Mouse (Mus musculus): ENCODE measurements around the gene Bbs9. TPM values are rescaled to one million over a fixed set of nuclear protein-coding genes. Genes with fewer than 3 reads are reported as not detected.

Bbs9 gene
- total RNA-seq, 2 experiments from 2014 or later, result 27.7 to 29.5 TPM

DNA sequence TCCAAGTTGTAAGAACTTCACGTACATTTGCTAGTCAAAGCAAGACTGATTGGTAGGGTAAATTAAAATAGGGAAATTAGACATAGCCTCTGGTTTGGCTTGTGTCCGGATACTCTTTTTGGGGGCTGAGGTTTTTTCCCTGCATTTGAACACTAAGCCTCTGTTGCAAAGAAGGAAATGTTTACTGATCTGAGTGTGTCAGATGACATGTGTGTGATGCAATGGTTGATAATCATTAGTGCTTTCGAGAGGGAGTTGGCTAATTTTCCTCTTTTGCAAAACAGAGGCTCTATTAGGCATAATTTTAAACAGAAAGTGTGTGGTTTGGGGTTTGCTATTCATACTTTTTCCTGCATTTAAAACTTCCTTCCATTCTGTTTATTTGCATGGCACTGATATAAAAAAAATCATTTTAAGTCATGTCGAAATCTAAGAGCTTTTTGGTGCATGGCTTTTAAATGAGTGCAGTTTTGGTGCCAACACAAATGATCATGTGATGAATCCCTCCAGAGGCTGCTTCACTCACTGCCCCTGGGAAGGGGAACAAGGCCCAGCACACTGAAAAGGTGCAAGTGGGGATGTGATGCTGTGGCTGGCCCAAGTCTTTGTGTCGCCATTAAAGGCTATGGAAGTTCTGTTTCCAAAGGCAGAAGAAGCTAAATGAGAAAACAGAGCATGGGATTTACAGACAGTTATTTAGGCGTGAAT lies 211.4 kb downstream of the Bbs9 start:
- no peak overlapping the region for H3K27ac ChIP-seq
- TF ChIP-seq CTCF (IDR thresholded peaks at IDR 0.05), result no peak
- no peak for DNase-seq (ENCODE audit: extremely low spot score in 1 of 2, low spot score in 2 of 2)
- intact Hi-C loops (cut with DNase I), result no loop called here
- no peak overlapping the region for H3K4me3 ChIP-seq

DNA sequence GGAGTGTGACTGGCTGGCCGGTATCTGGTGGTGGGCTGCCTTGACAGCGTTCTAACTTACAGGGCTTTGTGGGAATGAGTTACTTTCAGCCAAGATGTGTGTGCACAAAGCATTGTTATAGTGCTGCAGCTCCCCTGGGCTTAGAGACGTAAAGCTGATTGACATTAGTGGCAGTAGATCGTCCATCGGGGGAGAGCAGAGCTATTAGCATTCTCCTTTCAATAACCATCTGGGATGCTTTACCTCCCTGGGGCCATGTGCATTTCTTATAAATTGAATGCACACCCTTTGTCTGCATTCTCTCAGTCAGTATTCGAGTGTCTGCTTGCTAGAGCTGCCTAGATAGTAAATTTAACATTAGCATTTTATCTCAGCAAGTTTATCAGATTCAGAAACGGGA lies 214.7 kb downstream of the Bbs9 start:
- intact Hi-C loops (cut with DNase I), result no loop called here
- DNase-seq (ENCODE audit: extremely low spot score in 1 of 2, low spot score in 2 of 2), result no peak
- no peak for TF ChIP-seq CTCF (IDR thresholded peaks at IDR 0.05)

DNA sequence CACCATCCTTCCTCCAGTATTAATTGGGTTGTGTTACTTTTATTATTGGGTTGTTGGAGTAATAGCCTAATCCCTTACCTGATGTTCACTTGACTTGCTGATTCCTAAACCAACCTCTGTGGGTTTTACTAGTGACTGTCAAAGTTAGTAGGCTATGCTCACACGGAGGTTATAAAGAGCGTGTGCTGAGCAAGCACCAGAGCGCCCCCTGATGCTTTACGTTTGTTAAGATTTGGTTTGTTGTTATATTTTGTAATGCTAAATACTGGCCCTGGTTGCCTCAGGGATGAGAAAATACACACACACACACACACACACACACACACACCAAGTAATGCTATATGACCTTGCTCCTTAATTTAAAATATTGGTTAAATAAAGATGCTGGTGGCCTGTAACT lies 219.9 kb downstream of the Bbs9 start:
- no peak for DNase-seq (ENCODE audit: extremely low spot score in 1 of 2, low spot score in 2 of 2)
- TF ChIP-seq CTCF (IDR thresholded peaks at IDR 0.05), result no peak
- Histone ChIP-seq H3K27ac (no peak overlapping the region), H3K4me3 (no peak overlapping the region)
- intact Hi-C loops (cut with DNase I), result no loop called here

More for the DNA sequence above, 214.7 kb downstream of the Bbs9 start:
- Histone ChIP-seq H3K27ac (no peak overlapping the region), H3K4me3 (no peak overlapping the region)

DNA sequence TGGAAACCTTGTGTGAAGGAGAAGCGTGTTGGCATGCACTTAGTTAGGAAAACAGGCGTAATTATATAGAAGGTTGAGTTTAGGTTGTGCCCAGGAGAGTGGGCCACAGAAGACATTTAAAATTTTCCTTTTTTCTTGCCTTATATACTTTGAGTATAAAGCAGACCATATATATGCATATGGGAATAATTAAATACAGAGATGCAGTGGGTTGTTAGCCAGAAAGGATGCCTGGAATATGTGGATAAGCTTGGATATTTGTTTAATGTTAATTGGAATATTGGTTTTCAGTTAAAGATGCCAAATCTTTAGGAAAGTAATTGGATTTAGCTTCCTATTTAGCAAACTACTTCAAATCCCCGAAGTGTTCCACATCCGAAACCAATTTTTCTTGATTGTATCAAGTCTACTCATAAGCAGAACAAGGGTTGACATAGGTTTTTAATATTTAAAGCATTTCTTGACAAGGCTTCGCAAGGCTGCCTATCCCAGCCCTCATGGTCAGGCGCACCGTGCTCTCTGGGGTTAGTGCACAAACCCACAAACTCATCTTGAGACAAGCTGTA lies 221.4 kb downstream of the Bbs9 start:
- Histone ChIP-seq H3K27ac (no peak overlapping the region), H3K4me3 (no peak overlapping the region)
- no peak for TF ChIP-seq CTCF (IDR thresholded peaks at IDR 0.05)
- no peak for DNase-seq (ENCODE audit: extremely low spot score in 1 of 2, low spot score in 2 of 2)
- intact Hi-C loops (cut with DNase I), result no loop called here

DNA sequence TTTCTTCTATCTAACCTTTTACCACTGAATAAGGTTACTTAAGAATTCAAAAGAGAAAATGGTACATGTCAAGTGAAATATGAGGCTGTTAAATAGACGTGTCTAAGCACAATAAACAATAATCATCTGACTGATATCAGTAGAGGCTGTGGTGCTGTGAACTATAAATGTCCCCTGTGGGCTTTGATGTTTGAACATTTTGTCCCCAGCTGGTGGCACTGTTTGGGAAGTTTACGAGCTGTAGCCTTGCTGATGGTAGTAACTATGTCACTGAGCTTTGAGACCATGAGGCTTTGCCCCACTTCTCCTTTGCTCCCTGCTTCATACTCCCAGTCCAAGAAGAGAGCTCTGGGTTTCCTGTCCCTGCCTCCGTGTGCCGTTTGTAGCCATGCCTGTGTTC lies 222.3 kb downstream of the Bbs9 start:
- H3K4me3 ChIP-seq, result no peak overlapping the region
- DNase-seq (ENCODE audit: extremely low spot score in 1 of 2, low spot score in 2 of 2), result no peak
- peak; percentile 27 for TF ChIP-seq CTCF (IDR thresholded peaks at IDR 0.05)
- H3K27ac ChIP-seq, result no peak overlapping the region
- intact Hi-C loops (cut with DNase I), result no loop called here

DNA sequence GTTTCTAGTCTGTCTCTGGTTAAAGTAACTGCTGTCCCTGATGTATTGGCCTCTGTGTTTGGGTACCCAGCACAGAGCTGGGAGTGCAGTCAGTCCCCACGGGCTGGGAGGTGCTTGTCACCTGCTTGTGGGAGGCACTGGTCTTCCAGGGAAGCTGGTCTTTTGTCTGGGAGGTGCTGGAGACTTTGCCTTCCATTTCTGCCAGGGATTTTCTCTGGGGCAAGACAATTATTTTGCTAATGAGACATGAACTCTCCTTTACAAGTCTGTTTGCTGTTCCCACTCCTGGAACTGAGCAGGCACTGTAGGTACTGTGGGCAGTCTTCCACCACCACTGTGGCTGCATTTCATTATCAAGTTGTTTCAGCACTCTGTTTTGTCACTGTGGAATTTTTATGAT lies 223.0 kb downstream of the Bbs9 start:
- Histone ChIP-seq H3K27ac (no peak overlapping the region), H3K4me3 (no peak overlapping the region)
- intact Hi-C loops (cut with DNase I), result no loop called here
- no peak for TF ChIP-seq CTCF (IDR thresholded peaks at IDR 0.05)
- no peak for DNase-seq (ENCODE audit: extremely low spot score in 1 of 2, low spot score in 2 of 2)

DNA sequence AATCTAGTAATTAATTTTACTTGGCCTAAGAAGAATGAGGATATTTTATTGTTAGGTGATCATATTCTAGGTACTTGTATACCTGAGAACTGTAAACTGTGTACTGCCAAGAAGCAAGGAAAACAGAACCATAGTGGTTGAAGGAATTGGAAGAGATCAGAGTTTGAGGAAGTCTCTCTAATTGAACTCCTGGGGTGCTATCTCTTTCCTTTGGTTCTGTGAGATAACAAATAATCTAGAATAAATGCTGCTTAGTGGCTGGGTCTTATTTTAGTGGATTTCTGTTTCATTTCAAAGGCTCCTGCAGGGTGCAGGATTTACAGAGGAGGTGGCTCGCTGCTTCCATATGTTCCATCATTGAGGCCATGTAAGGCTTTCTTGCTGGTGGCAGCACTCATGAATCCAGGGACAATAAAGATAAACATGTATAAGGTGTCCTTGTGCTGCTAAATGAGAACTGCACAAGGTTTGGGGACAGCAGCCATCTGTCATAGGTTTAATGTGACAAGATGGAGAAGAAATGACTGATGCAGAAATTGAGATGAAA lies 226.6 kb downstream of the Bbs9 start:
- no peak for TF ChIP-seq CTCF (IDR thresholded peaks at IDR 0.05)
- DNase-seq (ENCODE audit: extremely low spot score in 1 of 2, low spot score in 2 of 2), result no peak
- H3K27ac ChIP-seq, result no peak overlapping the region
- intact Hi-C loops (cut with DNase I), result loop anchor here (10.0 kb wide), 3 partner anchors 147 to 553 kb away; no protein-coding TSS in a partner anchor
- no peak overlapping the region for H3K4me3 ChIP-seq

DNA sequence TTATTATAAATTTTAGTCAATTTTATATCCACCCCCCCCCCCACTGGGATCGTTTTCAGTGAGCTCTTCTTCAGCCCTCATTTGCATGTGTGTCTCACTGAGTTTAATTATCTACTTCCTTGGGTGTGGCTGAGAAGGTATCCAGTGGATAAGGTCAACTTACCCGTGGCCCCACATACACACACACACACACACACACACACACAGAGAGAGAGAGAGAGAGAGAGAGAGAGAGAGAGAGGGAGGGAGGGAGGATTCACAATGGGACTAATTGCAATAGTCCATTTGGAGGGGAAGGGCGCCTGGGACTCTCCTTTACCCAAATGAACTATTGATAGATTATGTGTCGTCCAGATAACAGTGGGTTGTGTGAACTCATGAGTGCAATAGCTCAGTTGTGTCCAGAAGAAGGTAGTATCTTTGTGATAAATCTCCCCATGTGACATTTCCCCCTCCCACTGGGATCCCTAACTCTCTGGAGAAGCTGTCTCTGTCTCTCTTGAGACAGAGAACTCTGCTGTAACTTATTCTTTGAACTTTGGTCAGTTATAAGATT lies 227.4 kb downstream of the Bbs9 start:
- H3K4me3 ChIP-seq, result no peak overlapping the region
- no peak for TF ChIP-seq CTCF (IDR thresholded peaks at IDR 0.05)
- intact Hi-C loops (cut with DNase I), result loop anchor here (10.0 kb wide), 3 partner anchors 148 to 552 kb away; no protein-coding TSS in a partner anchor

DNA sequence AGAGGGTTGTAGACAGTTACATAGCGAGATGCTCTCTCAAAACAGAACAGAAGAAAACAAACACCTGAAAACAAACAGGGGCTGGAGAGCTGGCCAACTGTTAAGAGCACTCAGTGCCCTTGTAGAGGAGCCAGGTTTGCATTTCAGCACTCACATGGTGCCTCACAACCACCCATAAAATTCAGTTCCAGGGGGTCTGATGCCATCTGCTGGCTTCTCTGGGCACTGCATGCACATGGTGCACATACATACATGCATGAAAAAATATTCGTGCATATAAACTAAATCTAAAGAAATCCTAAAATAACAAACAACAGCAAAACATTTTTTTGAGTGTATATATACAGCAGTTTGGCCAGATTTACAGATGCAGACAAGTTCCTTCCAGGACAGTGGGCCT lies 228.0 kb downstream of the Bbs9 start:
- intact Hi-C loops (cut with DNase I), result loop anchor here (10.0 kb wide), 3 partner anchors 149 to 551 kb away; no protein-coding TSS in a partner anchor
- H3K27ac ChIP-seq, result no peak overlapping the region
- DNase-seq (ENCODE audit: extremely low spot score in 1 of 2, low spot score in 2 of 2), result no peak
- H3K4me3 ChIP-seq, result no peak overlapping the region
- peak; percentile 38 for TF ChIP-seq CTCF (IDR thresholded peaks at IDR 0.05)

More for the DNA sequence above, 227.4 kb downstream of the Bbs9 start:
- H3K27ac ChIP-seq, result no peak overlapping the region
- DNase-seq (ENCODE audit: extremely low spot score in 1 of 2, low spot score in 2 of 2), result no peak

DNA sequence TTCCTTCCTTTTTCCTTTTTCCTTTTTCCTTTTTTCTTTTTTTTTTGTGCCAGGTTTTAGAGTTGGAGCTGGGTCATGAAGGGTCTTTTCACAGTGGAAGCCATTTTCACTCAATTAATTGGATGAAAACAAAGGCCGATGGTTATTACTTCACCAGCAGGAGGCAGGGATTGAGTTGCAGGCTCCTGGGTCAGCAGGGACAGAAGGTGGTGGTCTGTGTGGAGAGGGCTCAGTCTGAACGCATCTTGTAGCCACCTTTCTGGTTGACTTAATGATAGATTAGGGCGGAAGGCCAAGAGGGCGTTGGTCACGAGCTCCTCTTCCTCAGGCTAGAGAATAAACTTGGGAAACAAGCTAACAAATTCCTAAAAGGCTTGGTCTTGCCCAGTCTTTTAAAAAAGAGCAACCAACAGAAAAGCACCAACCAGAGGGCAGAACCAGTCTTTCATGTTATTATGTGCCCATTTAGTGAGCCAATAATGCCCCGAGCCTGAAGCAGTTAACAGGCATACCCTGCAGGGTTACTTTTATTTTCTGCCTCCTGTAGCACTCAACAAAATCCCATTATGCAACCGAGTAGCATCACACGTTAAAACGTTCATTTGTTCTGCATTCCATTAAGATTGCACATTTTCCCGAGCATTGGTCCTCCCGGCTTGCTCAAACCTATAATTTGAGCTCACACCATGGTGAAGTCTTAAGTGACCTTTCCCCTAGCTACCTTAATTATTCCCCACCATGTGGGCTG lies 231.8 kb downstream of the Bbs9 start:
- intact Hi-C loops (cut with DNase I), result loop anchor here (10.0 kb wide), 3 partner anchors 153 to 547 kb away; no protein-coding TSS in a partner anchor
- DNase-seq (ENCODE audit: extremely low spot score in 1 of 2, low spot score in 2 of 2), result no peak
- Histone ChIP-seq H3K27ac (no peak overlapping the region), H3K4me3 (no peak overlapping the region)
- no peak for TF ChIP-seq CTCF (IDR thresholded peaks at IDR 0.05)

DNA sequence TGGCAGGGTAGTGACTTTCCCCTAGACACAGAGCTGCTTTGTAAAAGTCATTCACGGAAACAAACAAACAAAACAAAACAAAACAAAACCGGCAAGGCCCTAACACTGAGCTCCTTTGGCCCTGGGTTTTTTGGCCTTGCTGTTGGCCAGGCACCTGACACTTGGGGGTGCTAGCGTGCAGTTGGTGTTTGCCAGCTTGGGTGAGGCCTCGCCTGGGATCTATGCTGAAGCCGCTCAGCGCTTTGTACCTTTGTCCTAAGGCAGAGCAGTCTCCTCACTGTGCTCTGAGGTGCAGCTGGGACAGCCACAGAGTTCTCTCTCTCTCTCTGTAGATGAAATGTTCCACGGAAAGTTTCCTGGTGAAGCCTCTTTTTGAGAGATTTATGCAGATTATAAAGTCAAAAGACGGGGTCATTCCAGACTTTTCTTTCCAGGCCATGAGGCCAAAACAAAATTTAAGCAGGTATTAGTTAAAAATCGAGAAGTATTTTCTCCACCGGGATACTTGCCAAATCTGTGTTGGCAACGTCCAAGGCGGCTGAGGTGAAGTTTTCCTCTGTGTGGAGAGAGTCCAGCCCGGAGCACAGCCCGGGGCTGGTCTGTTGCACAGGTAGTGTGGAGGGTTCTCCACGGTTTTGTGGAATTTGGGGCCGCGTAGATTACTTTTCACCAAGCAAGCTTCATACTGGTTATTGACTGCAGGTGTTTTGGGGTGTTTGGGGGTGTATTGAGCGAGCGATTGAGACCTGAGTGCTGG lies 233.6 kb downstream of the Bbs9 start:
- intact Hi-C loops (cut with DNase I), result loop anchor here (10.0 kb wide), 3 partner anchors 154 to 546 kb away; no protein-coding TSS in a partner anchor
- peak; percentile 41 to 51 for DNase-seq (ENCODE audit: extremely low spot score in 1 of 2, low spot score in 2 of 2)
- Histone ChIP-seq H3K27ac (no peak overlapping the region), H3K4me3 (no peak overlapping the region)
- TF ChIP-seq CTCF (IDR thresholded peaks at IDR 0.05), result peak; percentile 67

All from left cerebral cortex, adult 2 months (tissue).